Mouse (Mus musculus): ENCODE results near the gene Rps6ka1. TPM values are rescaled to one million over a fixed set of nuclear protein-coding genes. Genes with fewer than 3 reads are reported as not detected.

Gene Rps6ka1
- polyA plus RNA-seq, 1 experiment from 2014 or later: 22.4 TPM

DNA sequence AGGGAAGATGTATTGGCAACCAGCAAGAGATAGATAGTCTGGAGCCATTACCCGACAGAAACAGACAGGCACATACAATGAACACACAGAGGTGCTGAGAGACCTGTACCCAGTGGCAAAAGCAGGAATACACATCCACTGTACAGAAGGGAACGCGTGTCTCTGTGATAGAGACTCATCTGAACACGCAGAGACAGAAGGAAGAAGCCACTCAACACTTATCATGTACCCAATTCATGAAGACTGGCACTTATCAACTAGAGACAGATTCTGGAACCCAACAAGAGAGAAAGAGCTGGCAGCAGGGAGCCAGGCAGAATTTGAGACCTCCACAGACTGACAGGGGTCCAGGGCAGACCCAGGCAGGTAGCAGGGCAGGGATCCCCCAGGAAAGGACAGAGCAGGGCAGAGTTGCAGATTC is 14.2 kb downstream of the Rps6ka1 start:
- no peaks in the 10 kb centered on the region for H3K27me3 ChIP-seq (ENCODE audit: control insufficient read depth, insufficient read depth, low read length)
- WGBS: 95% methylated on average over 4 of the region's 4 CpGs

GRCm38 (mm10) chr4:133872812-133873300 is 14.7 kb downstream of the Rps6ka1 start:
- H3K9ac ChIP-seq (replicated peaks; ENCODE audit: low read depth, low read length): no peak overlapping the region
- WGBS: 78% methylated on average over 15 of the region's 15 CpGs

More for the DNA sequence above, 14.2 kb downstream of the Rps6ka1 start:
- Histone ChIP-seq H3K4me2 (ENCODE audit: low read depth, low read length) (no peak overlapping the region), H3K4me1 (ENCODE audit: control insufficient read depth, insufficient read depth, low read length) (no peaks in the 10 kb centered on the region), H3K27ac (ENCODE audit: low read depth, low read length) (no peak overlapping the region), H3K36me3 (ENCODE audit: control insufficient read depth, insufficient read depth, low read length) (no peaks in the 10 kb centered on the region), H3K9me3 (ENCODE audit: control insufficient read depth, low read length) (no peaks in the 10 kb centered on the region), H3K4me3 (ENCODE audit: low read depth, low read length) (no peak overlapping the region), H3K9ac (replicated peaks; ENCODE audit: low read depth, low read length) (no peak overlapping the region)
- ATAC-seq (ENCODE audit: low read depth): no peak

DNA sequence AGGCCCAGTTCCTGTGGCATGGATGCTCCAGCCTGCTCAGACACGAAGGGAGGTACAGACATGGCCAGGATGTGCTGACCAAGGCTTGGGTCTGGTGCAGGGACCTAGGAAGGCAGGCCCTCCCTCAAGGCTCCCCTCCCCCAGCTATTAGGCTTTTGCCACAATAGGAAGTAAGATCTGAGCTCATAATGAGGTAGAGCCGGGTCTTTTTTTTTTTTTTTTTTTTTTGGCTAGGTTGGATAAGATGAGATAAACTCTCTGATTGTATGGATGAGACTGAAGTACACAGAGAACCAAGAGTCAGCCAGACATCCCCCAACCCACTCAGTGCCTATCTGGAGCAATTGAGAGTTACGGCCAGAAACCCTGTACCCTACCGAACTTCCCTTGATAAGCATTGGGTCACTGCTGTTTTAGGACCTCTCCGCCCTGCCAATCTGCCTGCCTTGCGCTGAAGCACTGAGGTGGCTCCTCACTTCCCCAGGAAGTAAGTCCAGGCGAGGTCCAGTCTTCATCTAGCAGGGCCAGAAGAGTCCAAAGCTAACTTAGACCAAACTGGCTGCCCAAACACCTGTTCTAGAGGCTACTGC is 15.3 kb downstream of the Rps6ka1 start:
- ATAC-seq (ENCODE audit: low read depth): no peak
- H3K36me3 ChIP-seq (ENCODE audit: control insufficient read depth, insufficient read depth, low read length): no peaks in the 10 kb centered on the region
- 83% methylated on average over 7 of the region's 7 CpGs for WGBS

More at GRCm38 (mm10) chr4:133872812-133873300, 14.7 kb downstream of the Rps6ka1 start:
- Histone ChIP-seq H3K4me2 (ENCODE audit: low read depth, low read length) (no peak overlapping the region), H3K4me1 (ENCODE audit: control insufficient read depth, insufficient read depth, low read length) (no peaks in the 10 kb centered on the region), H3K27me3 (ENCODE audit: control insufficient read depth, insufficient read depth, low read length) (no peaks in the 10 kb centered on the region), H3K36me3 (ENCODE audit: control insufficient read depth, insufficient read depth, low read length) (no peaks in the 10 kb centered on the region), H3K9me3 (ENCODE audit: control insufficient read depth, low read length) (no peaks in the 10 kb centered on the region), H3K27ac (ENCODE audit: low read depth, low read length) (no peak overlapping the region), H3K4me3 (ENCODE audit: low read depth, low read length) (no peak overlapping the region)
- ATAC-seq (ENCODE audit: low read depth): no peak

DNA sequence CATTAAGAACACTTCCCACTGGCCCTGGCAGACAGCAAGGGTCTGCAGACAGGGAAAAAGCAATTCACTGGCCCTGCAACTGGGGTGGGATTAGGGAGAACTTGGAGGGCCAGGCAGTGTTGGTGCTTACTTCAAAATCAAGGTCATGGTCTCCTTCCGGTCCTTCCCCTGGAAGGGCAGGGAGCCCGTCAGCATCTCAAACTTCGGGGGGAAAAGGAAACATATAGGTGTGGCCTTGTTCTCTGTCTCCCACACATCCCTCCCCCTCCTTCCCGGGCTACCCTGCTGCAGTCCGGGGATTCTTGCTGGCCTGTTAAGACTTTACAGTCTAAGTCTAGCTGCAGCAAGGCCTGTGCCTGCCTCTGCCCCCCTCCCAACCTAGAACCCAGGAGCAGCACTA is 22.4 kb downstream of the Rps6ka1 start:
- H3K27ac ChIP-seq (ENCODE audit: low read depth, low read length): no peak overlapping the region
- WGBS: 88% methylated on average over 5 of the region's 5 CpGs
- H3K4me1 ChIP-seq (ENCODE audit: control insufficient read depth, insufficient read depth, low read length): no peaks in the 10 kb centered on the region
- no peaks in the 10 kb centered on the region for H3K9me3 ChIP-seq (ENCODE audit: control insufficient read depth, low read length)
- no peak for ATAC-seq (ENCODE audit: low read depth)
- H3K9ac ChIP-seq (replicated peaks; ENCODE audit: low read depth, low read length): no peak overlapping the region
- H3K36me3 ChIP-seq (ENCODE audit: control insufficient read depth, insufficient read depth, low read length): no peaks in the 10 kb centered on the region
- H3K27me3 ChIP-seq (ENCODE audit: control insufficient read depth, insufficient read depth, low read length): no peaks in the 10 kb centered on the region
- no peak overlapping the region for H3K4me2 ChIP-seq (ENCODE audit: low read depth, low read length)
- no peak overlapping the region for H3K4me3 ChIP-seq (ENCODE audit: low read depth, low read length)

More for the DNA sequence above, 15.3 kb downstream of the Rps6ka1 start:
- Histone ChIP-seq H3K4me3 (ENCODE audit: low read depth, low read length) (no peak overlapping the region), H3K4me1 (ENCODE audit: control insufficient read depth, insufficient read depth, low read length) (no peaks in the 10 kb centered on the region), H3K9me3 (ENCODE audit: control insufficient read depth, low read length) (no peaks in the 10 kb centered on the region), H3K27me3 (ENCODE audit: control insufficient read depth, insufficient read depth, low read length) (no peaks in the 10 kb centered on the region), H3K4me2 (ENCODE audit: low read depth, low read length) (no peak overlapping the region), H3K27ac (ENCODE audit: low read depth, low read length) (no peak overlapping the region), H3K9ac (replicated peaks; ENCODE audit: low read depth, low read length) (no peak overlapping the region)

GRCm38 (mm10) chr4:133864380-133864981 is 23.1 kb downstream of the Rps6ka1 start:
- 48% methylated on average over 13 of the region's 13 CpGs for WGBS
- no peaks in the 10 kb centered on the region for H3K27me3 ChIP-seq (ENCODE audit: control insufficient read depth, insufficient read depth, low read length)
- H3K36me3 ChIP-seq (ENCODE audit: control insufficient read depth, insufficient read depth, low read length): no peaks in the 10 kb centered on the region
- H3K9ac ChIP-seq (replicated peaks; ENCODE audit: low read depth, low read length): no peak overlapping the region
- no peaks in the 10 kb centered on the region for H3K9me3 ChIP-seq (ENCODE audit: control insufficient read depth, low read length)
- no peak overlapping the region for H3K27ac ChIP-seq (ENCODE audit: low read depth, low read length)
- no peak overlapping the region for H3K4me2 ChIP-seq (ENCODE audit: low read depth, low read length)
- no peak for ATAC-seq (ENCODE audit: low read depth)
- H3K4me1 ChIP-seq (ENCODE audit: control insufficient read depth, insufficient read depth, low read length): no peaks in the 10 kb centered on the region
- no peak overlapping the region for H3K4me3 ChIP-seq (ENCODE audit: low read depth, low read length)

DNA sequence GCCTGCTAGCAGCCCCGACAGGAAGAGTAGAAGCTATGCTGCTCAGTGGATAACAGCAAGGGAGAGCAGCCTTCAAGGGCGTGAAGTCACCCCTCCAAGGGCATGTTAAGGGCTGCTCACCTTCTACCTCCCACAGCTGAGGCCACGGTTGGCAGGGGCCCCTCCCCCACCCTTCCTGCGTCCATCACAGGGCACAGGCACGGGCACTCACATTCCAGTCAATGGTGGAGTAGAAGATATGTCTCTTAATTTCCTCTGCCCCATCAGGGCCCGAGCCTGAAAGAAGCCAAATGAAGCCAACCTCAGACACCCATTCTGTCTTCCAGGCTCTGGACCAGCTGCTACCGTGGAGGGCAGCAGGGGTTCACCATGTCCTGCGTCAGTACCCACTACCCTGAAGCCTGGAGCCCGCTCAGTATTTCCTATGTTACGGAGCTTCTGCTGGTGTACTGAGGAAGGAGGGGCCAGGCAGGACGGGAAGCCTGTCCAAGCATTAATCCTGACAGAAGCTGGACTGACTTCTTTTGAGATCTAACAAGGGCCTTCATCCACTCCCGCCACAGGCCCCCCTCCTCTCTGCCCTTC is 23.7 kb downstream of the Rps6ka1 start:
- ATAC-seq (ENCODE audit: low read depth): no peak
- H3K27ac ChIP-seq (ENCODE audit: low read depth, low read length): no peak overlapping the region
- no peaks in the 10 kb centered on the region for H3K36me3 ChIP-seq (ENCODE audit: control insufficient read depth, insufficient read depth, low read length)

GRCm38 (mm10) chr4:133857527-133857926 is 30.1 kb downstream of the Rps6ka1 start:
- H3K4me1 ChIP-seq (ENCODE audit: control insufficient read depth, insufficient read depth, low read length): no peaks in the 10 kb centered on the region
- WGBS: 82% methylated on average over 4 of the region's 4 CpGs
- H3K36me3 ChIP-seq (ENCODE audit: control insufficient read depth, insufficient read depth, low read length): no peaks in the 10 kb centered on the region
- H3K27me3 ChIP-seq (ENCODE audit: control insufficient read depth, insufficient read depth, low read length): no peaks in the 10 kb centered on the region
- H3K9me3 ChIP-seq (ENCODE audit: control insufficient read depth, low read length): no peaks in the 10 kb centered on the region
- H3K4me2 ChIP-seq (ENCODE audit: low read depth, low read length): no peak overlapping the region
- H3K27ac ChIP-seq (ENCODE audit: low read depth, low read length): no peak overlapping the region
- H3K9ac ChIP-seq (replicated peaks; ENCODE audit: low read depth, low read length): no peak overlapping the region
- no peak for ATAC-seq (ENCODE audit: low read depth)
- no peak overlapping the region for H3K4me3 ChIP-seq (ENCODE audit: low read depth, low read length)

More for the DNA sequence above, 23.7 kb downstream of the Rps6ka1 start:
- WGBS: 64% methylated on average over 12 of the region's 12 CpGs
- Histone ChIP-seq H3K9ac (replicated peaks; ENCODE audit: low read depth, low read length) (no peak overlapping the region), H3K4me1 (ENCODE audit: control insufficient read depth, insufficient read depth, low read length) (no peaks in the 10 kb centered on the region), H3K27me3 (ENCODE audit: control insufficient read depth, insufficient read depth, low read length) (no peaks in the 10 kb centered on the region), H3K4me3 (ENCODE audit: low read depth, low read length) (no peak overlapping the region), H3K9me3 (ENCODE audit: control insufficient read depth, low read length) (no peaks in the 10 kb centered on the region), H3K4me2 (ENCODE audit: low read depth, low read length) (no peak overlapping the region)

DNA sequence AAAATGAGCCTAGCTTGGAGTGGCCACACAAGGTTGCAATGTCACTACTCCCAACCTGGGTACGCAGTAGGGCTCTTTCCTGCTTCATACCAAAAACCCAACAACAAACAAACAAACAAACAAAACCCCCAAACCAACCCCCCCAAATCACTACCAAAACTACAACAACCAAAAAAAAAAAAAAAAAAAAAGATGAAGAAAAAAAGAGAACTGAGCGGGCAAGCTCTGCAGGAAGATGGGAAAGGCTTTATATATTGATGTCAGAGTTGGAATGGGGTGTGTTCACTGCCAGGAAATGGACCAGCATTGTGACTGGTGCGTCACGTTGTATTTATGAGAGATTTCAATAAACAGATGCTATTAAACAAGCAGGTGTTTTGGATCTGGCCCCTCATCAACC is 33.0 kb downstream of the Rps6ka1 start:
- Histone ChIP-seq H3K27ac (ENCODE audit: low read depth, low read length) (no peak overlapping the region), H3K4me3 (ENCODE audit: low read depth, low read length) (no peak overlapping the region), H3K9me3 (ENCODE audit: control insufficient read depth, low read length) (no peaks in the 10 kb centered on the region), H3K27me3 (ENCODE audit: control insufficient read depth, insufficient read depth, low read length) (no peaks in the 10 kb centered on the region), H3K4me2 (ENCODE audit: low read depth, low read length) (no peak overlapping the region), H3K9ac (replicated peaks; ENCODE audit: low read depth, low read length) (no peak overlapping the region), H3K36me3 (ENCODE audit: control insufficient read depth, insufficient read depth, low read length) (no peaks in the 10 kb centered on the region), H3K4me1 (ENCODE audit: control insufficient read depth, insufficient read depth, low read length) (no peaks in the 10 kb centered on the region)
- WGBS: 91% methylated on average over 4 of the region's 4 CpGs
- ATAC-seq (ENCODE audit: low read depth): no peak

DNA sequence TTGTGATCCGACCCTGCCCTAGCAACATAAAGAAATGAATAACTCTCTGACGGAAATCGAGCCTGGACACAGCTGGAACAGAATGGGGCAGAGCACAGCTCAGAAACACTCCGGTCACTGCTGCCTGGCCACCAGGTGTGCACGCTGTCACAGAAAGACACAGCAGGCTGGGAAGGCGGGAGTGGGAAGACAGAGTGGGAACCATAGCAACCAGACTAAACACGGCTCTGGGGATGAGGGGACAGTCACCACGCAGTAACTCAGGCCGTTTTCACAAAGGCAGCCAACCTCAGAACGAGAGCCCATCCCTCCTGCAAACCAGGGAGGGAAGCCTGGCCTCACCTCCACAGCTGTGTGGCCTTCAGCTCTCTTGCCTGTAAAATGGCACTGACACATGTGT is 34.0 kb downstream of the Rps6ka1 start:
- Histone ChIP-seq H3K4me3 (ENCODE audit: low read depth, low read length) (no peak overlapping the region), H3K27me3 (ENCODE audit: control insufficient read depth, insufficient read depth, low read length) (no peaks in the 10 kb centered on the region), H3K4me1 (ENCODE audit: control insufficient read depth, insufficient read depth, low read length) (no peaks in the 10 kb centered on the region), H3K36me3 (ENCODE audit: control insufficient read depth, insufficient read depth, low read length) (no peaks in the 10 kb centered on the region), H3K9ac (replicated peaks; ENCODE audit: low read depth, low read length) (0 out of 2 replicates have a peak overlapping the region, but pooled peaks have one; percentile 16), H3K27ac (ENCODE audit: low read depth, low read length) (no peak overlapping the region), H3K4me2 (ENCODE audit: low read depth, low read length) (no peak overlapping the region), H3K9me3 (ENCODE audit: control insufficient read depth, low read length) (no peaks in the 10 kb centered on the region)
- no peak for ATAC-seq (ENCODE audit: low read depth)
- WGBS: 47% methylated on average over 10 of the region's 10 CpGs
